Mouse (Mus musculus): ENCODE measurements at regions not wholly inside any gene's neighbourhood (a gene's known extent, or its start where the extent isn't known, plus 50 kb on each side); places are given as distances from the start of the nearest gene placed in this dataset.

- no peak for DNase-seq (ENCODE audit: low read depth, low spot score)
These were observed 124.3 kb upstream of the Cblb start for GRCm38 (mm10) chr16:51906686-51907085.

- DNase-seq (ENCODE audit: low read depth, low spot score): no peak
These were observed 121.0 kb upstream of the Cblb start for GRCm38 (mm10) chr16:51910046-51910445.

GRCm38 (mm10) chr16:51911109-51911765, 119.8 kb upstream of the Cblb start:
- DNase-seq (ENCODE audit: low read depth, low spot score): no peak

- DNase-seq (ENCODE audit: low read depth, low spot score): no peak
These were observed 115.7 kb upstream of the Cblb start for GRCm38 (mm10) chr16:51915034-51915928.

- DNase-seq (ENCODE audit: low read depth, low spot score): no peak
These were observed 115.1 kb upstream of the Cblb start for GRCm38 (mm10) chr16:51915929-51916308.

- no peak for DNase-seq (ENCODE audit: low read depth, low spot score)
These were observed 114.7 kb upstream of the Cblb start for GRCm38 (mm10) chr16:51916337-51916736.

- DNase-seq (ENCODE audit: low read depth, low spot score): no peak
These were observed 114.2 kb upstream of the Cblb start for GRCm38 (mm10) chr16:51916820-51917219.

- no peak for DNase-seq (ENCODE audit: low read depth, low spot score)
These were observed 113.5 kb upstream of the Cblb start for GRCm38 (mm10) chr16:51917540-51917939.

GRCm38 (mm10) chr16:51921025-51921424, 110.0 kb upstream of the Cblb start:
- no peak for DNase-seq (ENCODE audit: low read depth, low spot score)

- no peak for DNase-seq (ENCODE audit: low read depth, low spot score)
These were observed 108.4 kb upstream of the Cblb start for GRCm38 (mm10) chr16:51922589-51922988.

- DNase-seq (ENCODE audit: low read depth, low spot score): no peak
These were observed 105.4 kb upstream of the Cblb start for GRCm38 (mm10) chr16:51925639-51926038.

- no peak for DNase-seq (ENCODE audit: low read depth, low spot score)
These were observed 97.9 kb upstream of the Cblb start for GRCm38 (mm10) chr16:51933122-51933521.

- DNase-seq (ENCODE audit: low read depth, low spot score): no peak
These were observed 97.1 kb upstream of the Cblb start for GRCm38 (mm10) chr16:51933965-51934364.

- DNase-seq (ENCODE audit: low read depth, low spot score): no peak
These were observed 93.7 kb upstream of the Cblb start for GRCm38 (mm10) chr16:51937298-51937697.

- DNase-seq (ENCODE audit: low read depth, low spot score): no peak
These were observed 92.0 kb upstream of the Cblb start for GRCm38 (mm10) chr16:51939061-51939460.

- DNase-seq (ENCODE audit: low read depth, low spot score): no peak
These were observed 90.5 kb upstream of the Cblb start for GRCm38 (mm10) chr16:51940574-51940973.

GRCm38 (mm10) chr16:51942431-51943130, 88.4 kb upstream of the Cblb start:
- DNase-seq (ENCODE audit: low read depth, low spot score): no peak

- DNase-seq (ENCODE audit: low read depth, low spot score): no peak
These were observed 63.8 kb upstream of the Cblb start for GRCm38 (mm10) chr16:51967051-51967845.
